Mouse (Mus musculus): ENCODE results near the gene Alkbh7. TPM values are rescaled to one million over a fixed set of nuclear protein-coding genes. Genes with fewer than 3 reads are reported as not detected.

Gene Alkbh7
- polyA plus RNA-seq, 1 experiment = 59.2 TPM

- WGBS = 70% methylated on average over 8 of the region's 8 CpGs
- no peaks in the 10 kb centered on the region for H3K36me3 ChIP-seq (ENCODE audit: control insufficient read depth, insufficient read depth, low read length)
- H3K4me1 ChIP-seq (ENCODE audit: control insufficient read depth, insufficient read depth, low read length) = no peaks in the 10 kb centered on the region
- H3K27me3 ChIP-seq (replicated peaks; ENCODE audit: control insufficient read depth, insufficient read depth, low read length) = no peaks in the 10 kb centered on the region
- no peak overlapping the region for H3K27ac ChIP-seq (ENCODE audit: insufficient read depth, low read depth, low read length)
- no peak for DNase-seq
- TF ChIP-seq CTCF (conservative IDR thresholded peaks at IDR 0.05; ENCODE audit: insufficient read depth, insufficient read length, low read depth, low read length) (no peak), POLR2A (IDR thresholded peaks at IDR 0.05; ENCODE audit: low read depth, low read length) (no peak)
- H3K4me3 ChIP-seq (ENCODE audit: insufficient read depth, low read depth, low read length) = no peak overlapping the region
Observed at GRCm38 (mm10) chr17:56976531-56977390, 20.4 kb upstream of the Alkbh7 start.

- H3K4me1 ChIP-seq (ENCODE audit: control insufficient read depth, insufficient read depth, low read length) = no peaks in the 10 kb centered on the region
- H3K27me3 ChIP-seq (replicated peaks; ENCODE audit: control insufficient read depth, insufficient read depth, low read length) = no peaks in the 10 kb centered on the region
- 30% methylated on average over 7 of the region's 8 CpGs for WGBS
- no peak overlapping the region for H3K4me3 ChIP-seq (ENCODE audit: insufficient read depth, low read depth, low read length)
- TF ChIP-seq CTCF (conservative IDR thresholded peaks at IDR 0.05; ENCODE audit: insufficient read depth, insufficient read length, low read depth, low read length) (no peak), POLR2A (IDR thresholded peaks at IDR 0.05; ENCODE audit: low read depth, low read length) (no peak)
- no peak overlapping the region for H3K27ac ChIP-seq (ENCODE audit: insufficient read depth, low read depth, low read length)
- DNase-seq = no peak
- no peaks in the 10 kb centered on the region for H3K36me3 ChIP-seq (ENCODE audit: control insufficient read depth, insufficient read depth, low read length)
Observed at GRCm38 (mm10) chr17:56979524-56979923, 17.6 kb upstream of the Alkbh7 start.

GRCm38 (mm10) chr17:56981049-56981448 is 16.1 kb upstream of the Alkbh7 start:
- no peak overlapping the region for H3K4me3 ChIP-seq (ENCODE audit: insufficient read depth, low read depth, low read length)
- WGBS = 51% methylated on average over 7 of the region's 7 CpGs
- H3K27me3 ChIP-seq (replicated peaks; ENCODE audit: control insufficient read depth, insufficient read depth, low read length) = no peaks in the 10 kb centered on the region
- no peaks in the 10 kb centered on the region for H3K36me3 ChIP-seq (ENCODE audit: control insufficient read depth, insufficient read depth, low read length)
- no peak for TF ChIP-seq CTCF (conservative IDR thresholded peaks at IDR 0.05; ENCODE audit: insufficient read depth, insufficient read length, low read depth, low read length)
- TF ChIP-seq POLR2A (IDR thresholded peaks at IDR 0.05; ENCODE audit: low read depth, low read length) = no peak
- H3K27ac ChIP-seq (ENCODE audit: insufficient read depth, low read depth, low read length) = no peak overlapping the region
- no peak for DNase-seq
- H3K4me1 ChIP-seq (ENCODE audit: control insufficient read depth, insufficient read depth, low read length) = no peaks in the 10 kb centered on the region

GRCm38 (mm10) chr17:56982013-56982412 is 15.1 kb upstream of the Alkbh7 start, which contains the start of gene Acer1:
Gene Acer1 (minus strand): TSS chr17:56982126.
- Histone ChIP-seq H3K4me3 (ENCODE audit: insufficient read depth, low read depth, low read length) (no peak within 1 kb of the TSS), H3K4me1 (ENCODE audit: control insufficient read depth, insufficient read depth, low read length) (no peaks in the 10 kb centered on the region), H3K27me3 (replicated peaks; ENCODE audit: control insufficient read depth, insufficient read depth, low read length) (no peaks in the 10 kb centered on the region), H3K36me3 (ENCODE audit: control insufficient read depth, insufficient read depth, low read length) (no peaks in the 10 kb centered on the region), H3K27ac (ENCODE audit: insufficient read depth, low read depth, low read length) (no peak within 1 kb of the TSS)
- no peak for DNase-seq
- TF ChIP-seq CTCF (conservative IDR thresholded peaks at IDR 0.05; ENCODE audit: insufficient read depth, insufficient read length, low read depth, low read length) = no peak
- TF ChIP-seq POLR2A (IDR thresholded peaks at IDR 0.05; ENCODE audit: low read depth, low read length) = no peak
- WGBS = 91% methylated on average over 5 of the region's 5 CpGs

GRCm38 (mm10) chr17:56984886-56985285 is 12.3 kb upstream of the Alkbh7 start:
- H3K36me3 ChIP-seq (ENCODE audit: control insufficient read depth, insufficient read depth, low read length) = no peaks in the 10 kb centered on the region
- DNase-seq = peak; percentile 23
- no peak overlapping the region for H3K27ac ChIP-seq (ENCODE audit: insufficient read depth, low read depth, low read length)
- no peak for TF ChIP-seq POLR2A (IDR thresholded peaks at IDR 0.05; ENCODE audit: low read depth, low read length)
- TF ChIP-seq CTCF (conservative IDR thresholded peaks at IDR 0.05; ENCODE audit: insufficient read depth, insufficient read length, low read depth, low read length) = no peak
- 73% methylated on average over 9 of the region's 9 CpGs for WGBS
- no peaks in the 10 kb centered on the region for H3K4me1 ChIP-seq (ENCODE audit: control insufficient read depth, insufficient read depth, low read length)
- H3K4me3 ChIP-seq (ENCODE audit: insufficient read depth, low read depth, low read length) = no peak overlapping the region
- no peaks in the 10 kb centered on the region for H3K27me3 ChIP-seq (replicated peaks; ENCODE audit: control insufficient read depth, insufficient read depth, low read length)

GRCm38 (mm10) chr17:56985656-56986055 is 11.5 kb upstream of the Alkbh7 start:
- WGBS = 68% methylated on average over 3 of the region's 3 CpGs
- no peak overlapping the region for H3K4me3 ChIP-seq (ENCODE audit: insufficient read depth, low read depth, low read length)
- no peaks in the 10 kb centered on the region for H3K36me3 ChIP-seq (ENCODE audit: control insufficient read depth, insufficient read depth, low read length)
- no peak overlapping the region for H3K27ac ChIP-seq (ENCODE audit: insufficient read depth, low read depth, low read length)
- no peaks in the 10 kb centered on the region for H3K4me1 ChIP-seq (ENCODE audit: control insufficient read depth, insufficient read depth, low read length)
- no peak for DNase-seq
- TF ChIP-seq CTCF (conservative IDR thresholded peaks at IDR 0.05; ENCODE audit: insufficient read depth, insufficient read length, low read depth, low read length) (no peak), POLR2A (IDR thresholded peaks at IDR 0.05; ENCODE audit: low read depth, low read length) (no peak)
- no peaks in the 10 kb centered on the region for H3K27me3 ChIP-seq (replicated peaks; ENCODE audit: control insufficient read depth, insufficient read depth, low read length)

GRCm38 (mm10) chr17:56986105-56986805 is 10.9 kb upstream of the Alkbh7 start:
- H3K36me3 ChIP-seq (ENCODE audit: control insufficient read depth, insufficient read depth, low read length) = no peaks in the 10 kb centered on the region
- no peak for DNase-seq
- TF ChIP-seq POLR2A (IDR thresholded peaks at IDR 0.05; ENCODE audit: low read depth, low read length) (no peak), CTCF (conservative IDR thresholded peaks at IDR 0.05; ENCODE audit: insufficient read depth, insufficient read length, low read depth, low read length) (no peak)
- peaks cover 4% of the 10 kb centered on the region; the same call in 1 of the 2 replicates for H3K4me1 ChIP-seq (ENCODE audit: control insufficient read depth, insufficient read depth, low read length)
- WGBS = 93% methylated on average over 3 of the region's 3 CpGs
- H3K27me3 ChIP-seq (replicated peaks; ENCODE audit: control insufficient read depth, insufficient read depth, low read length) = no peaks in the 10 kb centered on the region
- H3K4me3 ChIP-seq (ENCODE audit: insufficient read depth, low read depth, low read length) = no peak overlapping the region
- H3K27ac ChIP-seq (ENCODE audit: insufficient read depth, low read depth, low read length) = no peak overlapping the region
